Mouse (Mus musculus) brain, embryonic 14.5 days (tissue): ENCODE data around the gene Shkbp1. TPM values are rescaled to one million over a fixed set of nuclear protein-coding genes. Genes with fewer than 3 reads are reported as not detected.

Source experiments
- DNase-seq: peaks from one replicate; pipeline ENCODE4 v3.0.0-alpha.2; 2011; ENCODE audit warnings: low read depth
- CTCF ChIP-seq: fragments of 200-500 bp; IDR thresholded peaks from 2 replicates; pipeline ENCODE4 v1.5.1; 2012; ENCODE audit warnings: inconsistent platforms, mild to moderate bottlenecking, moderate library complexity, borderline replicate concordance; ENCODE audit not compliant: insufficient read depth, insufficient read length; ENCODE audit errors: extremely low read depth
- POLR2A ChIP-seq: fragments of 200-500 bp; IDR thresholded peaks from 2 replicates; pipeline ENCODE4 v1.6.1; 2012; ENCODE audit warnings: mild to moderate bottlenecking, inconsistent platforms, borderline replicate concordance; ENCODE audit not compliant: poor library complexity, insufficient read depth, insufficient read length, severe bottlenecking; ENCODE audit errors: extremely low read depth
- polyA plus RNA-seq: library from polyadenylated mRNA; depleted of rRNA; stranded (reverse); fragments of >200 nt; gene quantifications from 2 replicates; pipeline ENCODE4 v1.2.3, GENCODE M21; 2012

Gene Shkbp1
- polyA plus RNA-seq, 1 experiment = 142 TPM

DNA sequence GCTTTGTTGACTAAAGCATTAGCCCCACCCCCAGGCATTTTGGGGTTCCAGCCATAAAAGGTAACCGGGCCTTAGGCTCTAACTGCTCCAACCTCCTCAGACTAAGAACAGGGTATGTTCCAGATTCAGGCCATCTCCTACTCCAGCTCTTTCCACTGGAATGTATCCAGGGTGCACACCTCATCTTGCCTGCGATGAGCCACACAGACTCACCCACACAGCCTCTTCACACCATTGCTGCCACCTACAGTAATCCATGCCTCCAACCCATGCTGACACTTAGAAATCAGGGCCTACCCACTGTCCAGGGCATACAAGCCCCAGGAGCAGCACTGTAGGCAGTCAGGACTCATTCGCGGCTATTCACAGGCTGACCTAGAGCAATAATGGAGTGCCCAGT lies 16.7 kb downstream of the Shkbp1 start:
- no peak for TF ChIP-seq POLR2A
- TF ChIP-seq CTCF = no peak
- DNase-seq = no peak

DNA sequence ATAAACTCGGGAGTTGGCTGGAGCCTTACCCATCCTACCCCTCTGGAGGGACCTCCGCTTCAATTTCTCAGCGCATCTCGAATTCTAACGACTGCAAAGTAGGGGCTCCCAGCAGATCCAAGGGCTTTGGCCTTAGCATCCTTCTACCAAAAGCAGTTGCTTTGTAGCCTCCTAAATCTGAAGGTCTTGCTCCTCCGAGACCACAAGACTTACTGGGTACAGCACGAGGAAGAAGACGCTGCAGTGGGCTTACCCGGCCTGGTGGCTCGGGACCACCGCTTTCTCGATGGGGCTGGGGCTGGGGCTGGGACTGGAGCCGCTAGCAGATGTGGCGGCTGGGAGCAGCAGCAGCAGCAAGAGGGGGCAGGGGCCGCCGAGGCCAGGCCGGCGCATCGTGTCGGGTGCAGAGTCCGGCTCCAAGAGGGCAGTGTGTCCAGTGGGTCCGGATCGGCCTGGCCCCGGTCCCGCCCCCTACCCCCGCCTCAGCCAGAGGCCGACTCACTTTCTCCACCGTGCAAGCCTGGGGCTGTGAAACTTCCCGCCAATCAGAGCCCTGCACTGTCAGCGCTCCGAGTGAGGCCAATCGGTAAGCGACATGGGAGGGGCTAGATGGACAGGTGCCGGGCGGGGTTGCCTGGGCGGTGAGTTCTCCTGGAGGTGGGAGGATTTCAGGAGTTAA lies 18.5 kb downstream of the Shkbp1 start, which contains the start of gene Ltbp4:
TSS of gene Ltbp4 (minus strand) at position 518 of the 679 bp plus-strand sequence.
- no peak for TF ChIP-seq CTCF
- peak; percentile 69 for DNase-seq

GRCm38 (mm10) chr7:27335928-27336823 lies 19.6 kb downstream of the Shkbp1 start:
- DNase-seq = peak; percentile 93
- TF ChIP-seq CTCF (peak; percentile 99), POLR2A (0 out of 2 replicates have a peak, but pooled peaks have one; percentile 18)

GRCm38 (mm10) chr7:27335011-27335720 lies 20.7 kb downstream of the Shkbp1 start:
- TF ChIP-seq CTCF (no peak), POLR2A (no peak)

GRCm38 (mm10) chr7:27334405-27334911 lies 21.4 kb downstream of the Shkbp1 start:
- TF ChIP-seq POLR2A = no peak
- no peak for TF ChIP-seq CTCF
- no peak for DNase-seq

More at GRCm38 (mm10) chr7:27335011-27335720, 20.7 kb downstream of the Shkbp1 start:
- no peak for DNase-seq

DNA sequence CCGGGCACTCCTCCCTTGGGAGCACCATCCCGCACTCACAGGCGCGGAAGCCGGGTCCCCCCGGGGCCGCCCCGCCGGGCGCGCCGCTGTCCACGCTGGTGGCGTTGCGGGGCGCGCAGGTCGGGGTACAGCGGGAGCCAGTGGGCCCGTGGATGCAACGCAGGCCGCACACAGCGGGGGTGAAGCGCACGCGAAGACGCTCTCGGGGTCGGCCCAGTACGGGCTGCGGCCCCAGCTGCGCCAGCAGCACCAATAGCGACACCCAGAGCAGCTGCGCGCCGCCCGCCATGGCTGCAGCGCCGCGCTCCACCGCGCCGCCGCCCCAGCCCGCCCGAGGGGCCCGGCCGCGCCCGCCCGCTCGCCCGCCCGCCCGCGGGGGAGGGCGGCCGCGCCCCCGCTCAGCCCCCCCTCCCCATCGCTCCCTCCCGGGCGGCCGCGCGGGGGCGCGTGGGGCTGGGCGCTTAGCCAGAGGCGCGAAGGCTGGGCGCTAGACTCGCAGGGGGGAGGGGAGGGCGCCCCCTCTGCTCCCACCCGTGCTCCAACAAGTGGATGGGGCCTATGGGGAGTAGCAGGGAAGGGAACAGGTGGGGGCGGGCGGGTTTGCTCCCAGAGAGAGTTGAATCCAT lies 22.4 kb downstream of the Shkbp1 start:
- peak; percentile 39 for DNase-seq
- TF ChIP-seq POLR2A (no peak), CTCF (no peak)

DNA sequence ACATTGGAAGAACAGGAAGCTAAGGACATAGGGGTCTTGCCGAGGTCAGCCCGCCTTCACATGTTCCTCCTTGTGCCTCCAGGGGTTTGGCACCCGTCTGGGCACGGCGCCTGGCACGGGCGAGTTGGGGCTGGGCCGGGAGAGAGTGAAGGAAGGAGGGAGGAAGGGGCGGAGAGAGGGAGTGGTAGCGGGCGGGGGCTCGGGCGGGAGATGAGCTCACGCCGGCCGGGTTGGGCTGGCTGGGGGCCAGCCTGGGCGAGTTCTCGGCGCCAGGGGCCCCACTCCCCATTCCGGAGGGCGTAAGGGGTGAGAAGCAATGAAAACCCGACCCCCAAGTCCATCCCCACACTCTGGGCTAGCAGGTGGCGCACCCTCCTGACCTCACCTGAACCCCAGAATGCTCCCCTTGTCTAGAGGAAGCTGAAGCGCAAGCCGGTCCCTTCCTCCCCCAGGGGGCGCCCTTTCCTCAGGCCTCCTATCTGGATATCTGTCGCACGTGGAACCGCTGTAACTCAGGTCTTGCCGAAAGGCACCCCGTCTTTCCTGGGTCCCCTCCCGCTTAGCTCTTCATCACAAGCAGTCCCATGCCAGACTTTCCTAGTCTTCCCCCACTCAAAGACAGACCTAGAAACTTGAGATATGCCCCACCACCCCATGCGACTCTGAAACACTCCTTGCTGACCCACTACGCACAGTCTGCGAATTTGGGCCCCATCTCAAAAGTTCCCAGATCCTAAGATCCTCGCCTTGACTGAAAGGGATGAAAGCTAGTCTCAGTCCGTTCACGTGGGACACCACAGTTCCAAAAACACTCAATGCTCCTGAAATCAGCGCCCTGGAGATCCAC lies 23.2 kb downstream of the Shkbp1 start:
- peak; percentile 83 for DNase-seq
- TF ChIP-seq POLR2A (no peak), CTCF (peak; percentile 77)

DNA sequence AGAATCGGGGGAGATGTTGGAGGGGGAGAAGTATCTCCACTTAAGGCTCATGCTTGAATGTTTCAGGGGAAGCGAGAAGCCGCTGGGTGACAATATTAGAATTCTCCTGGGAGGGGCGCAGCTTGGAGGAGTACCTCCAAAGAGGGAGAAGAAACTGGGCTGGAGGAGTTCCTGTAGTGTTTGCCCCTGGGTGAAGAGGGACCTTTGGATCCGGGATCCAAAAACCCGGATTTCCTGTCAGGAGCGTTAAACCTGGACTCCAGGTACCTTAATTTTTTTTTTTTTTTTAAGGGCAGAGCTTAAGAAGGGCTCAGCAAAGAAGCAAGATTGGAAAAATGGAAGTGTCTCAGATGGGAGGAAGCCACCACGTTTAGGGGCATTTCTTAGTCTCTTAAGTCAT lies 24.0 kb downstream of the Shkbp1 start:
- no peak for DNase-seq

DNA sequence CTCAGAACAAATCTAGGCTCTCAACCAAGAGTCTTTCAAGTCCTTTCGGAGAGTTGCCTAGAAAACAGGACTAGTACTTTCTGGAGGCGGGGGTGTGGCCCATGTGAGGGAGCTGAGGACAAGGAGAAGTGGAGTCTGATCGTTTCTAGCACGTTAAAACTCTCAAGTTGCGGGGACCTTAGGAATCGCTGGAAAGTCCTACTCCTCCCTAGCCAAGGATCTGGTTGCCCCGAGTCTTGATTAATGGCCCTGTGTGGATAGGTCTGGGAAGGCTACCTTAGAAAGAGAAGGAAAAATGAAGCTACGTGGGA lies 24.3 kb downstream of the Shkbp1 start:
- no peak for DNase-seq
- TF ChIP-seq CTCF (no peak), POLR2A (no peak)

More for the DNA sequence above, 24.0 kb downstream of the Shkbp1 start:
- TF ChIP-seq POLR2A (no peak), CTCF (no peak)
